Mouse (Mus musculus): Measurements from ENCODE around the gene Ppie. TPM values are rescaled to one million over a fixed set of nuclear protein-coding genes. Genes with fewer than 3 reads are reported as not detected.
"Not testable (repeated sequence)": the region's sequence is repeated elsewhere in the genome, so short reads cannot be mapped to it uniquely, and the experiment has no call there.

Ppie gene
- polyA plus RNA-seq, 1 experiment from 2014 or later, result 65.2 TPM

DNA sequence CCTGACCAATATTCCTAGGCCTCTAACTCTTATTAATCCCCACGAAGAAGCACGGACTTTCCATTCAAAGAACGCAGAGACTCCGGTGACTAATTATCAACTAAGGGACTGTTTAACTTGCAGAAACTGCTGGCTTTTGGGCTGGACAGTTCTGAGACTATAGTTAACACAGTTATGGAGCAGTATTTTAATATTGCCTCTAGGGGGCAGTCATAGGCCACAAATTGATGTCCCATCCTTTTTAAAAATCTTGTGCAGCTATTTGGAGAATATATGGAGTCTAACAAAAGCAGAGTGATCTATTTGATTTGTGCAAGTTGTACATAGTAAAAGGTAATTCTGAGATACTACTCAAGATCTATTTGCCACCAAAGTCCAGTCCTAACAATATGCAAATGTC lies 15.3 kb upstream of the Ppie start:
- ATAC-seq, result no peak
- H3K9me3 ChIP-seq (replicated peaks), result no peaks in the 10 kb centered on the region
- H3K4me1 ChIP-seq, result no peaks in the 10 kb centered on the region
- H3K36me3 ChIP-seq, result no peaks in the 10 kb centered on the region
- H3K27me3 ChIP-seq (replicated peaks), result peaks cover 12% of the 10 kb centered on the region; the same call in 1 of the 2 replicates
- no peak overlapping the region for H3K4me2 ChIP-seq
- no peak overlapping the region for H3K27ac ChIP-seq
- no peak overlapping the region for H3K4me3 ChIP-seq
- 13% methylated on average over 4 of the region's 4 CpGs for WGBS (ENCODE audit: insufficient replicate concordance)
- H3K9ac ChIP-seq, result no peak overlapping the region

DNA sequence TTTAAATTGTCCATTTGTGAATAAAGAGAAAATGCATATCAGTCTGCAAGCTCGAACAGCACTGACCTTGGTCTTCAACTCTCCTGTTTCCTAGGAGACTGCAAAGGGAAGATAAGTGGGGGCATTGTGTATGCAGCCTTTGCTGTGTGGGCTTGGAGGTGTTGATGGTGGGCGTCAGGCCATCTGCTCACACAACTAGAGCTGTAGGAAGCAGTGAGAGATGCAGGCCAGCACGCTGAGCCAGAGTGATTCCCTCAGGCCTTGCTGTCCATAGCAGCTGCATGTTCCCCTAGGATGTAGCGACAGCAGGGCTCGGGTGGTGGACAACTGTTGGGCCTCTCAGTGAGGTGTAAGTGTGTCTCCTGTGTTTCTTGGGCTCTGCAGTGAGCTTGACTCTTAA lies 13.2 kb upstream of the Ppie start:
- Histone ChIP-seq H3K27me3 (replicated peaks) (peaks cover 5% of the 10 kb centered on the region; the same call in 1 of the 2 replicates), H3K9me3 (replicated peaks) (no peaks in the 10 kb centered on the region), H3K4me1 (no peaks in the 10 kb centered on the region), H3K9ac (no peak overlapping the region), H3K27ac (no peak overlapping the region), H3K36me3 (no peaks in the 10 kb centered on the region), H3K4me2 (no peak overlapping the region), H3K4me3 (no peak overlapping the region)
- WGBS (ENCODE audit: insufficient replicate concordance), result 46% methylated on average over 5 of the region's 5 CpGs
- ATAC-seq, result no peak

DNA sequence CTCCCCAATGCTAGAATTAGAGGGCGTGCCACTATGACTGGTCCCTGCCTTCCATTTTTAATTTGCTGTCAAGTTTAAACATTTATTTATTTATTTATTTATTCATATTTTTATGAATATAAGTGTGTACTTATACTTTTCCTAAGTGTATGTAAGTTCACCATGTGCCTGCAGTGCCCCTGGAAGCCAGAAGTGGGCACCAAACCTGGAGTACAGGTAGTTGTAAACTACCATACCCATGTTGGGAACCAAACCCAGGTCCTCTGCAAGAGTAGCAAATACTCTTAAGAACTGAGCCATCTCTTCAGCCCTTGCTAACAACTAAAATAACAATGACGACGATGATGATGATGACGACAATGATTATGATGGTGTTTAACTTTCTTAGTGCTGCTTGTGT lies 12.3 kb upstream of the Ppie start:
- H3K36me3 ChIP-seq, result no peaks in the 10 kb centered on the region
- ATAC-seq, result no peak

DNA sequence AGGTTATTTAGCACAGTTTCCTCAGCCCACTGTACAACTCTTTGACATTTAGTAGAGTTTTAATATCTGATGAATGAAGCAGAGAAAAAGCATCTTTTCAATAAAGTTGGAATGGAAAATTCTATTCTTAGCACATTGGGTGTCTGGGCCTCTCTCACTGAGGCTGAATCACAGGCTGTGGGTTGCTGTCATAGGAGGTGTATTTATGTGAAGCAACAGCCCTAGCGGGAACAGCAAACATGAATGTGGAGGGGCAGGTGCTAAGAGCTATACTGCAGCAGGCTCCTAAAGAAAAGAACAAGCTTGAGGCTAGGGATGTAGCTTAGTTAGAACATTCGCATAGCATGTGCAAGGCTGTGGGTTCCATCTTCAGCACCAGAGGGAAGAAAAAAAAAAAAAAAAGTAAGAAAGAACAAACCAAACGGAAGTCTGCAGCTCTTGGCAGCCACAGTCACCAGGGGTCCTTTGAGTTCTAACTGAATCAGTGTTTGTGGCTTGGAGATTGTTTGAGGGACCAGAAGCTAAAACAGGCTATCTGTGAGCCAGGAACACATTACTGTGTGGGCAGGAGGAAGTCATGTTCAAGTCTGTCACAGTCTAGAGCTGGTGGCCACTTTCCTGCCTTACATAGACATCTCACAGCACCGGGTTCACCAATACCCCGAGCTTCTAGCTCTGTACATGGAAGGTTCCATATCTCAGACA lies 7.8 kb upstream of the Ppie start:
- no peaks in the 10 kb centered on the region for H3K36me3 ChIP-seq
- H3K27ac ChIP-seq, result no peak overlapping the region
- no peak overlapping the region for H3K4me3 ChIP-seq
- ATAC-seq, result no peak
- WGBS (ENCODE audit: insufficient replicate concordance), result 42% methylated on average over 5 of the region's 5 CpGs
- no peaks in the 10 kb centered on the region for H3K4me1 ChIP-seq
- H3K9ac ChIP-seq, result no peak overlapping the region
- H3K9me3 ChIP-seq (replicated peaks), result no peaks in the 10 kb centered on the region
- no peak overlapping the region for H3K4me2 ChIP-seq
- H3K27me3 ChIP-seq (replicated peaks), result peaks cover 28% of the 10 kb centered on the region

More for the DNA sequence above, 12.3 kb upstream of the Ppie start:
- H3K27ac ChIP-seq, result no peak overlapping the region
- no peak overlapping the region for H3K9ac ChIP-seq
- WGBS (ENCODE audit: insufficient replicate concordance), result 66% methylated on average over 4 of the region's 4 CpGs
- H3K4me1 ChIP-seq, result no peaks in the 10 kb centered on the region
- no peaks in the 10 kb centered on the region for H3K9me3 ChIP-seq (replicated peaks)
- H3K4me3 ChIP-seq, result no peak overlapping the region
- H3K27me3 ChIP-seq (replicated peaks), result peaks cover 15% of the 10 kb centered on the region; the same call in 1 of the 2 replicates
- no peak overlapping the region for H3K4me2 ChIP-seq

- H3K36me3 ChIP-seq, result peaks cover 45% of the 10 kb centered on the region
- H3K4me2 ChIP-seq, result 0 out of 2 replicates have a peak overlapping the region, but pooled peaks have one; percentile 2
- no peak for ATAC-seq
- H3K4me1 ChIP-seq, result peaks cover 30% of the 10 kb centered on the region
- H3K9me3 ChIP-seq (replicated peaks), result no peaks in the 10 kb centered on the region
- no peak overlapping the region for H3K27ac ChIP-seq
- H3K4me3 ChIP-seq, result no peak overlapping the region
- no peak overlapping the region for H3K9ac ChIP-seq
- WGBS (ENCODE audit: insufficient replicate concordance), result 65% methylated on average over 3 of the region's 3 CpGs
- H3K27me3 ChIP-seq (replicated peaks), result 0 out of 2 replicates have a peak, but pooled peaks cover 5% of the 10 kb centered on the region
Observed at GRCm38 (mm10) chr4:123137551-123137950, 2.2 kb downstream of the Ppie start.

DNA sequence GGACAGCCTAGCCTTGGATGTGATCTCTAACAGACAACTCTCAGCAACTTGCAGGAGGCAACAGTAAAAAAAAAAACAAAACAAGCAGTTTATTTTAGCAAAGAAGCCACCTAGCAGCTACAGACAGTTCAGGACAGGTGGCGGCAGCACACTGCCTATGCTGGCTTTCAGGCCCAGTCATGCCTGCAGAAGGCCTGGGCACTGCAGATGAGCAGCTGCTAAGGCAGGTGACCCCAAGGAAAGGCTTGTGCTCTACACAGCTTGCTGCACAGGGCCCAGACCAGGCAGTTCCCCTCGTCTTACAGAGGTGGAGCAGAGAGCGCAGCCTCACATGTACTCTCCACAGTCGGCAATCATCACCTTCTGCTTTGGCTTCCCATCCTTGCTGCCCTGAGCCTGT lies 12.7 kb downstream of the Ppie start:
- Histone ChIP-seq H3K27me3 (replicated peaks) (no peaks in the 10 kb centered on the region), H3K4me1 (no peaks in the 10 kb centered on the region), H3K27ac (no peak overlapping the region), H3K4me3 (no peak overlapping the region), H3K9me3 (replicated peaks) (no peaks in the 10 kb centered on the region), H3K9ac (no peak overlapping the region), H3K4me2 (no peak overlapping the region), H3K36me3 (peaks cover 84% of the 10 kb centered on the region)
- 84% methylated on average over 4 of the region's 4 CpGs for WGBS (ENCODE audit: insufficient replicate concordance)
- no peak for ATAC-seq

DNA sequence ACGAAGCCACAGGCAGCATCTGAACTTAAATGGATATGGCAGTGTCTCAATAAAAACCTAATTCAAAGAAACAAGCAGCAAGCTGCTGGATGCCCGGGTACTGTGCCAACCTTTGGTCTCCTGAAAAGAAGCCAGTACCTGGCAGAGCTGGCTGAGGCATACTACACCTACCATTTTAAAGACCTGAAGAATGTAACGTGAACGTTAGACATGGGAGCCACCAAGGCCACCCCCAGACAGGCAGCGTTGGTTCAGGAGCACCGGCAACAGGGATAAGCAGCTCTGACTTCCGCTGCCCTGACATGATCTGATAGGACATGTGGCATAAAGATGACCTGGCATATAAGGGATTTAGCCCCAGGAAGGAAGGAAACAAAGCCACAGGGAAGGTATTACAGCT lies 13.1 kb downstream of the Ppie start:
- H3K4me3 ChIP-seq, result no peak overlapping the region
- no peaks in the 10 kb centered on the region for H3K4me1 ChIP-seq
- H3K9me3 ChIP-seq (replicated peaks), result no peaks in the 10 kb centered on the region
- H3K36me3 ChIP-seq, result peaks cover 80% of the 10 kb centered on the region
- no peak overlapping the region for H3K27ac ChIP-seq
- H3K9ac ChIP-seq, result no peak overlapping the region
- no peaks in the 10 kb centered on the region for H3K27me3 ChIP-seq (replicated peaks)
- H3K4me2 ChIP-seq, result no peak overlapping the region
- ATAC-seq, result no peak
- WGBS (ENCODE audit: insufficient replicate concordance), result 75% methylated on average over 7 of the region's 7 CpGs

DNA sequence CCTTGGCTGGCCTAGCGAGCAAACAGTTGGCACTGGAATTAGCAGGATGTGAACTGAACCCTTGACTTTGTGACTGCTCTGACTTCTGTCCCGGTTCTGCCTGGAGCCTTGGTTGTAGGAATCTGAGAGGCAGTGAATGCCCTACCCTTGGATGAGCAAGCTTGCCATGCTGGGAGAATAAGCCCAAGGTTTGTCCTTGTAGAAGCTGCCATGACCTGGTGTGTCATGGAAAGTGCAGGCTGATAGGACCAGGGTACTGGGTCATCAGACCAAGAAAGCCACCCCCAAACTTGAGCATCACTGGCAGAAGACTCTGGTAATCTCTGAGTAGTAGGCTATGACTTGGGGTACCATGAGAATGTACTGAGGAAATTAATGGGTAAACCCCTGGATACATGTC lies 18.5 kb downstream of the Ppie start:
- Histone ChIP-seq H3K4me2 (no peak overlapping the region), H3K27me3 (replicated peaks) (peaks cover 19% of the 10 kb centered on the region), H3K4me1 (no peaks in the 10 kb centered on the region), H3K9me3 (replicated peaks) (no peaks in the 10 kb centered on the region), H3K9ac (no peak overlapping the region), H3K4me3 (no peak overlapping the region), H3K27ac (no peak overlapping the region), H3K36me3 (peaks cover 28% of the 10 kb centered on the region)
- no peak for ATAC-seq
- WGBS (ENCODE audit: insufficient replicate concordance), result 74% methylated on average over 2 of the region's 2 CpGs

DNA sequence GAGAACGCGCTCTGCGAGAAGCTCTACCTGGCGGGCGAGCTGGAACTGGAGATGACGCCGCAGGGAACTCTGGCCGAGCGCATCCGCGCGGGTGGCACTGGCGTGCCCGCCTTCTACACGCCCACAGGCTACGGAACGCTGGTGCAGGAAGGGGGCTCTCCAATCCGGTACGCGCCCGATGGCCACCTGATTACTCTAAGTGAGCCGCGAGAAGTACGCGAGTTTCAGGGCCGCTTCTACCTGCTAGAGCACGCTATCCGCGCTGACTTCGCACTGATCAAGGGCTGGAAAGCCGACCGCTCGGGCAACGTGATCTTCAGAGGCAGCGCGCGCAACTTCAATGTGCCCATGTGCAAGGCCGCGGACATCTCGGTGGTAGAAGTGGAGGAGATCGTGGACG lies 23.1 kb downstream of the Ppie start:
- not testable (repeated sequence) for H3K9ac ChIP-seq; H3K36me3 ChIP-seq; H3K27ac ChIP-seq; ATAC-seq; H3K4me1 ChIP-seq; H3K9me3 ChIP-seq (replicated peaks)
- H3K4me2 ChIP-seq, result peak overlapping the region; percentile 44; the same call in 1 of the 2 replicates
- 18% methylated on average over 27 of the region's 42 CpGs for WGBS (ENCODE audit: insufficient replicate concordance)
- peaks cover 44% of the 10 kb centered on the region for H3K27me3 ChIP-seq (replicated peaks)
- peak overlapping the region; percentile 15 for H3K4me3 ChIP-seq

- Histone ChIP-seq H3K4me3 (peak within 1 kb of the TSS; percentile 15), H3K9me3 (replicated peaks) (no peaks in the 10 kb centered on the region), H3K9ac (no peak within 1 kb of the TSS), H3K4me2 (peak within 1 kb of the TSS; percentile 44), H3K4me1 (no peaks in the 10 kb centered on the region), H3K27me3 (replicated peaks) (peaks cover 44% of the 10 kb centered on the region), H3K27ac (no peak within 1 kb of the TSS), H3K36me3 (no peaks in the 10 kb centered on the region)
- WGBS (ENCODE audit: insufficient replicate concordance), result 7% methylated on average over 22 of the region's 22 CpGs
- no peak for ATAC-seq
Observed at GRCm38 (mm10) chr4:123116011-123116410, 23.7 kb downstream of the Ppie start, which contains the start of gene Oxct2b. Gene Oxct2b (plus strand): TSS chr4:123116266.

DNA sequence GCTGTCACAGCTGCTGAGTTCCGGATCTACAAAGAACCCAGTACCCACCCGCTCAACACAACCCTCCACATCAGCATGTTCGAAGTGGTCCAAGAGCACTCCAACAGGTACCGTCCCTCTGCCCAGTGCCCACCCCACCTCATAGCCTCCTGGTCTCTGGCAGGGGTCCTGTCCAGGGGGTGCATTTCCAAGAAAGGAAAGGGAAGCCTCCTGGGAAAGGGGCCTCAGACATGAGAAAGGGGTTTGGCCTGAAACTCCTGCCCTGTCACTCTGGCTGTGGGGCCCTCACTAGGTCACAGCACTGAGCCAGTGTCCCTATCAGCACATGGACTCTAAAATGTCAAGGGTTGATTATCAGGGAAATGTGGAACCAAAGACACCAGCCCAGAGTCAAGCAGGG lies 25.1 kb downstream of the Ppie start:
- H3K27ac ChIP-seq; H3K36me3 ChIP-seq; H3K4me3 ChIP-seq; ATAC-seq; H3K4me2 ChIP-seq; H3K4me1 ChIP-seq; H3K9me3 ChIP-seq (replicated peaks); H3K9ac ChIP-seq: not testable (repeated sequence)
- peaks cover 44% of the 10 kb centered on the region for H3K27me3 ChIP-seq (replicated peaks)
- 77% methylated on average over 4 of the region's 4 CpGs for WGBS (ENCODE audit: insufficient replicate concordance)

- Histone ChIP-seq H3K9me3 (replicated peaks) (no peaks in the 10 kb centered on the region), H3K27ac (no peak overlapping the region), H3K4me1 (no peaks in the 10 kb centered on the region), H3K4me3 (no peak overlapping the region), H3K36me3 (no peaks in the 10 kb centered on the region), H3K27me3 (replicated peaks) (peaks cover 50% of the 10 kb centered on the region), H3K4me2 (no peak overlapping the region), H3K9ac (no peak overlapping the region)
- ATAC-seq, result no peak
- WGBS (ENCODE audit: insufficient replicate concordance), result 33% methylated on average over 8 of the region's 8 CpGs
Observed at GRCm38 (mm10) chr4:123112216-123112764, 27.5 kb downstream of the Ppie start.

Measured in liver, embryonic 12.5 days (tissue).